Mouse (Mus musculus): ENCODE data around the gene Ppp1r27. TPM values are rescaled to one million over a fixed set of nuclear protein-coding genes. Genes with fewer than 3 reads are reported as not detected.
"Not testable (repeated sequence)": the region's sequence is repeated elsewhere in the genome, so short reads cannot be mapped to it uniquely, and the experiment has no call there.

Gene Ppp1r27
- 1 to 10 TPM in 3 of 4 experiments, under 1 TPM in 1; 0.78 to 2.8 (median 1.2) TPM for total RNA-seq (2022)

DNA sequence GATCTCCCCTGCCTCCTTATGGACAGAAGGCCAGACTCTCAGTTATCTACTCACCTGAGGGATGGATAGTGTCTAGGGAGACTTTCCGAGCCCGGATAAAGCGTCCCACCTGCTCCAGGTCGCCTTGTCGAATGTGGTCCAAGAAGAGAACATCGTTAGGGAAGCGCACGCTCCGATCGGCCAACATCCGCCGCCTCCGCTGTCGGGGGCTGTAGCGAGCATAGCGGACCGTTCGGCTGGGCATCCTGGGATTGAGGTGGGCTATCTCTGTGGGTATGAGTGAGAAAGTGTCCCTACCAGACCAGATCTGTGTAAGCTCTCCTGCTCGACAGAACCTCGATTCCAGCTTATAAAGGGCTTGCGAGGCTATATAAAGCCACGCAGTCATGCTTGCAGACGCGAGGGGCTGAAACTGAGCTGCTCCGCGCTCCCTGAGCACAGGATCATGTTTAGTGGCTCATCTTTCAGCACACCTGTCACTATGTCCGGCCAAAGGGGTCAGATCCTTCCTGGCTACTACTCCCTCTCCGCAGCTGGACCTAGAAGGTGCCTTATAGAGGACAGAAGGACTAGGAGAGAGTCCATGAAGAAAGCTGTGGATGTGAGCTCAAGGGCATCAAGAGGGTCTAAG, at the start of gene Ppp1r27:
Gene Ppp1r27 (minus strand): TSS at position 323 of the 631 bp plus-strand sequence.
- no peak for DNase-seq

GRCm38 (mm10) chr11:120600716-120601115, 49.8 kb upstream of the Ppp1r27 start:
- no peak for DNase-seq

- DNase-seq: no peak
These were observed 48.1 kb upstream of the Ppp1r27 start for GRCm38 (mm10) chr11:120598990-120599549.

DNA sequence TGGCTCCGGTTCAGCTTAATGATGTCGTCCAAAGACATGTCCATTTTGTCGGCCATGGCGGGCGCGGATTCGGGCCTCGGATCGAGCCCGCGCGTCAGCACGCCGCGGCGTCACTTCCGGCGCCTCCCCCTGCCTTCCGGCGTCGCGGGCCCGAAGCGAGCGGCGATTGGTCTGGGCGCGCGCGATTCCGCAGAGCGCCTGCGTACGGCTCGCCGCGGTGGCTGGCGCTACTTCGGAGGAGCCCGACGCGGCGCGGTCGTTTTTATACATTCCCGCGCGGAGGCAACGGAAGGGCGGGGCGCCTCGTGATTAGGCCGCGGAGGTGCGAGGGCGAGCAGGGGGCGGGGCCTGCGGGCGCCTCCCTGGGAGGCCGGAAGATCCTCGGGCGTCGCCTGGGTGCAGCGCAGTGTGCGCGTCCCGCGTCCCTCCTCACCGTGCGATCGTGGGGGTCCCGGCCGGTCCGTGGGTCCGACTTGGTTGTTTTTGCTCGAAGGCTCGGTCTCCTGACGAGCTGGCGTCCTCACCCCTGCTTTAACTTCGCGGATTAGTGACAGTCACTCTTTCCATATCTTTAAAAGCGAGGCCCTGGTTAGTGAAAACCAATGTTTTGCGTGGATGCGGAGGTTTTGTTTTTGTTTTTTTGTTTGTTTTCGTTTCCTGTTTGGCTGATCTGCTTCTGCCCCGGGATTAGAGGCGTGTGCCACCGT, 47.5 kb upstream of the Ppp1r27 start, which contains the start of the genes Alyref and Anapc11:
Gene Alyref (minus strand): TSS at position 83 of the 707 bp plus-strand sequence.
Gene Anapc11 (plus strand): TSS at position 139 of the 707 bp plus-strand sequence.
- DNase-seq: peak; percentile 89

- DNase-seq: no peak
These were observed 46.6 kb upstream of the Ppp1r27 start for GRCm38 (mm10) chr11:120597240-120598235.

GRCm38 (mm10) chr11:120588531-120588930, 37.6 kb upstream of the Ppp1r27 start:
- DNase-seq: no peak

DNA sequence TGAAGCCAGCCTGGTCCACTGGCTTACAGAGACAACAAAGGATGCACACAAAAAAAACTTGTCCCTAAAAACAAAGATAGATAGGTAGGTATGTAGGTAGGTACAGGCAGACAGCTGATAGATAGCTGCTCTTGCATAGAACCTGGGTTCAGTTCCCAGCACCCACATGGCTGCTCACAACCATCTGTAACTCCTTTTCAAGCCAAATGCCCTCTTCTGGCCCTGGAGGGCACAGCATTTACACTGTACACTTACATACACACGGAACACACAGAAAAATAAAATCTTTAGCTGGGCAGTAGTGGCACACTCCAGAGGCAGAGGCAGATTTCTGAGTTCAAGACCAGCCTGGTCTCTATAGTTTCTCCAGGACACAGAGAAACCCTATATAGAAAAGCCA, 33.0 kb upstream of the Ppp1r27 start:
- DNase-seq: no peak

GRCm38 (mm10) chr11:120582982-120583293, 32.0 kb upstream of the Ppp1r27 start:
- DNase-seq: not testable (repeated sequence)

DNA sequence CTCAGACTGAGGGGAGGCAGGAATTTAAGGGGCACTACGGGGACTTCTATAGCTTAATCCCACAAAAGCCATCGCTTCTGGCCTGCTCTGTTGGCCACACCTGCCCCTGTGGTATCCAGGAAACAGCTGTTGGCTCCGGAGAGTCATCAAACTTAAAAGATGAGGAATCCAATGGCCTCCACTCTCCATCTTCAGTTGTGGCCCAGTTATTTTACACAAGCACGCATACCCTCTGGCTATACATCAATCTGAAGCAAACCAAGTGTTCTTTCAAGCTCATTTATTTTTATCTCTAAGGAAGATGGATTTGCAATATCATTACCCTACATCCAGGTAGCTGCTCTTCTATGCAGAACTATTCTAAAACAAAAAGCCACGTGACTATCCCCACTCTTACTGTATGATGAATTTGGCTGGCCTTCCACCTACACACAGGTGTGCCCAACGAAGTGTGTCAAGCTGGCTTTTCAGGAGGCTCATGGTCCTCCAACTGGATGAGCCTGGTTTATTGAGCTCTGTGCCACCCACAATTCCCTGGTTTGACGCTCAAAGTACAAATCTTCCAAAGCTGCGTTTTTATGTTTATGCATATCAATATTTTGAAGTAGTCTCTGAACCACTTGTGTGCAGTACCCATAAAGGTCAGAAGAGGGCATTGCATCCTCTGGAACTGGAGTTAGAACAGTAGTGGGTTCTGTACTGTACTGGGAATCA, 31.5 kb upstream of the Ppp1r27 start:
- no peak for DNase-seq

- DNase-seq: peak; percentile 84
These were observed 30.7 kb upstream of the Ppp1r27 start, which contains the start of gene Arhgdia for GRCm38 (mm10) chr11:120581490-120582267. Arhgdia (minus strand) TSS chr11:120581624.

DNA sequence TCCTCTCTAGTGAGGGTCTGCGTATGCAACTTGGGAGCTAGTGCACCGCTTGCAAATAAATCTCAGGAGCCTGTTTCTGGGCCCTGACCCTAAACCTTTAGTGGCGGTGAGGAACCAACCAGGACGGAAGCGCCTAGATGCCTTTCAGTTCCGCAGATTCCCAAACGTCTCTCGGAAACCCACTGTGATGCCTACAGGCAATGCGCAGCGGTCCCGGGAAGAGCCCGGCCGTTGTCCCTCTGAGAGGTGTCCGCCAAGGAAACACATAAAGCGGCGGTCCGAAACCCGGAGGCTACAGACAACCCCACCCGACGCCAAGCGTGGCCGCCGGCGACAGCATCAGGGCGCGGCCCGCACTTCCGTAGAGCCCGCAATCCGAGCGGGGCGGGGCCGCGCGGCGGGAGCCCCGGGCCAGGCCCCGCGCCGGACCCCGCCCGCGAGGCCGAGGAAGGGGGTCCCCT, 30.0 kb upstream of the Ppp1r27 start:
- no peak for DNase-seq

DNA sequence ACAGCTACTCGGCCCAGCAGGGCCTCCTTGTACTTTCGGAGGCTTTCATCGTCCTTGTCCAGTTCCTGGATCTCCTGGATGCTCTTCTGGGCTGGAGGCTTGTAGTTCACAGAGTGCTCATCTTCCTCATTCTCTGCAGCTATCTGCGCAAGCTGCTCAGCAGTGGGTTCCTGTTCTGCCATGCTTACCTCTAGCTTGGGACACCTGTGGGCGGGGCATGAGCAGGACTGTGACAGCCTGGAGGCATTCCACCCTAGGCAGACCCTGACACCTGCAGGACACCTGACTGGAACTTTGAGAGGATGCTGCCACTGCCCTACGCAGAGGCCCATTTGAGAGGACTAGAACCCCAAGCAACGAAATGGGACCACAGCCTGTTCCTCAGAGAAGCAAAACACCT, 29.3 kb upstream of the Ppp1r27 start:
- no peak for DNase-seq

GRCm38 (mm10) chr11:120579316-120580107, 28.6 kb upstream of the Ppp1r27 start:
- peak; percentile 22 for DNase-seq

DNA sequence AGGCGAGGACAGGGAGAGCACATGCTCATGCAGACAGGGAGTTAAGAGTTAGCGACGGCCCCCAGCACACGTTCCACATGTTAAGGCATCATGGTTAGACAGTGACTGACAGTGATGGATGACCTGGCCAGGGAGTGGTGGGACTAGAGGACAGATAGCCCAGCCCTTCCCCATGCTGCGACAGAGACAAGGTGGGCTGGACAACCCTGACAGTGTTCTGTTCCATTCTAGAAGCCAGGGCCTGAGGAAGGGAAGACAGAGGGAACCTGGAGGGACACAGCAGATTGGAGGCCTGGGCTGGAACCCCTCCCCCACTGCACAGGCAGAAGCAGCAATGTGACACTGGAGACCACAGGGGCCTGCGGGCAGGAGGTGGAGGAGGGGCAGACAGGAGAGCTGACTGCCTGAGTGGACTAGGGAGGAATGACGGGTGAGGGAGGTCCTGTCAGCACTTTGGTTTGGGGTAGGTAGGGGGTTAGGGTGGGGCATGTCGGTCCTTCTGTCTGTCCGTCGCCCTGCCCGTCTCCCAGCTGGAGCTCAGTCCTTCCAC, 27.8 kb upstream of the Ppp1r27 start:
- peak; percentile 30 for DNase-seq

DNA sequence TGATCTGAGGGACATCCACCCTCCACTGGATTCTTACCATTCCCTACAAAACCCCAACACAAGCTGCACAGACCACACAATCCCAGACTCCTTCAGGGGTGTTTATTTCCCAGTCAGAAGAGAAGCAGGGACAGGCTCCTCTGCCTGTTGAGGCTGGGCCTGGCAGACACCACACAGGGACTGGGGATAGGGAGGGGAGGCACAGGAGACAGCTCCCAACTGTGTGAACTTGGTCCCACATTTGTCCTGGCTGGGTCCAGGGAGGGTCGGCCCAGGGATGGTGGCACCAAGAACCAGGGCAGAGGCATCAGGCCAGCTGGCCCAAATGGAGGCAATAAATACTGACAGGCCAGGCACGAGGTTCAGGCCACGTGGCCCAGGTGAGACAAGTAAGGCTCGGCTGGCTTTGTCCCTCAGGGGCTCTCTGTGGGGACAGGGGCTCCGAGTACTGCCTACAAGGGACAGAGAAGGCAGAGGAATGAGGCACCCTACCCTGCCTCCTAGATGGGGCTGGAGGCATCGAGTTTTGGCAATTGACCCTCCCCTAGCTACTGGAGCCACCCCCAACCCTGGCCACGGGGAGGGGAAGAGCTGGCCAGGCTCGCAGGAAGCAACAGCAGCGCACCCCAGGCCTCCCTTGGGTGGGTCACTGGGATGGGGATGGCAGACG, 27.2 kb upstream of the Ppp1r27 start:
- peak; percentile 21 for DNase-seq

DNA sequence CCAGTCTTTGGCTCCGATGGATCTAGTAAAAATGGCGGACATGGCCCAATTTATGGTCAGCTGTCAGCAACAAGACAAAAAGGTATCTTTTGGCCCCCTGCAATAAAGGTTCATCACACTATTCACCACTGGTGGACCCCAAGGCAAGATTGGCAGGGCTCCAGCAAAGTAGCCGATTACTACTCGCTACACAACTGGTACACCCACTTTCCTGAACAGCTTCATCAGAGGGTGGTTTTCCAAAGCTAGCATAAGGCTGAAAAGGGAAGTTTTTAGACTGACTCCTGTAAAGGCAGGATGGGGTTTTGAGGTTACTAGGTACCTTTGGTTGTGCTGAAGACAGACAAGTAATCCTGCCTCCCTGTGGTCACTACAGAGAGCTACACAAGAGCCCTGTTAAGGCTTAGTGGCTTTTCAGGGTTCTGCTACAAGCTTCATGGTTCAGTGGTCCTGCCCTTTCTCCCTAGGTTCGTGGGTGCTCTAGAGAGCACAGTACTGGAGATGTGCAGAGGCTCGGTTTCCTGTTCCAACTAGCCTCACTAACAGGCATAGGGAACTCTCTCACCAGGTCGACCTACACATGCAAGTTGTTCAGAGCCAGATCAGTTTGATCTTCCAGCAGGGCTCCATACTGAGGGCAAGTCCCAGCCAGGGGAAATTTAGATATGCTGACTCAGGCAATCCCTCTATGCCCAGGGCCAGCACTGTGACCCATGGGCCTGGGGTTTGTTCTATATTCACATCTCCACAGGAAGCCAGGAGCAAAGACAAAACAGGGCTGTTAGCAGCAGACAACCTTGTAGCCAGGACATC, 26.5 kb upstream of the Ppp1r27 start:
- no peak for DNase-seq

- DNase-seq: no peak
These were observed 25.5 kb upstream of the Ppp1r27 start for GRCm38 (mm10) chr11:120576365-120576981.

DNA sequence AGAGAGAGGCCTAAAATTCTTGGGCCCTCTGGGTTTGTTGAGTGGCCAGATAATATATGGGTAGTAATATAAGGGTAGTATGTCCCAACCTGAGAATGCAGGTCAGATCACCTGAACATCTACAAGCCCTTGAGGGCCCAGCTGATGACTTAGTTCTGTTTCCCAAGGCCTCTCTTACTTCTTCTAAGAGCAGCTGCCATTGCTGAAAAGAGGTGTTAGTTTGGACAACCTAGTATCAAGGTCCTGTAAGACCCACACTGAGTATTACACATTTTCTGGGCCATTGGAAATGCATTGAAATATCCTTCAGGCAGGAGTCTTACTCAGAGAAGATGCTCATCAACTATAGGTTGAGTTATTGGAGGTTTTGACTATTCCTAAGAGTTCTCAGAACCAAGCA, 25.0 kb upstream of the Ppp1r27 start:
- no peak for DNase-seq

All from adrenal gland, adult 8-10 months (tissue).